ENCODE assay signal across 9 mouse cellular contexts in genomic region chr9:106112770-106113423, GRCm38 (mm10). TPM values are rescaled to one million over a fixed set of nuclear protein-coding genes. Genes with fewer than 3 reads are reported as not detected.
DNase-seq lines count a peak whose midpoint lies in the region; ATAC-seq lines count a peak whose summit lies in the region.
"Had no signal": no experiment of that assay in that cellular context is flagged by ENCODE, and none has a peak within 500 bp of the region (broad histone marks: within the 10 kb centered on the region; RNA-seq: fewer than 3 reads in every experiment).

No protein-coding gene starts in this region.

- H3K4me2 ChIP-seq in kidney, embryonic 16.5 days (replicated peaks; ENCODE audit: low read depth, low read length): no peak overlapping the region
- H3K4me2 ChIP-seq in liver, embryonic 11.5 days: no peak overlapping the region
- H3K4me2 ChIP-seq: embryonic facial prominence, embryonic 15.5 days had no signal

- H3K9ac ChIP-seq in kidney, embryonic 16.5 days (replicated peaks; ENCODE audit: low read length): no peak overlapping the region
- H3K9ac ChIP-seq in liver, embryonic 11.5 days (ENCODE audit: low read depth, low read length): no peak overlapping the region
- H3K9ac ChIP-seq: embryonic facial prominence, embryonic 15.5 days had no signal

- H3K36me3 ChIP-seq in kidney, embryonic 16.5 days (ENCODE audit: insufficient read depth, low read length): no peaks in the 10 kb centered on the region
- no peaks in the 10 kb centered on the region for H3K36me3 ChIP-seq in liver, embryonic 11.5 days (ENCODE audit: control insufficient read depth, insufficient read depth, low read length)
- H3K36me3 ChIP-seq: embryonic facial prominence, embryonic 15.5 days had no signal

- H3K9me3 ChIP-seq in kidney, embryonic 16.5 days (ENCODE audit: low read length): no peaks in the 10 kb centered on the region
- no peaks in the 10 kb centered on the region for H3K9me3 ChIP-seq in liver, embryonic 11.5 days (ENCODE audit: control insufficient read depth, low read length)
- H3K9me3 ChIP-seq: embryonic facial prominence, embryonic 15.5 days had no signal

- intact Hi-C loops in gastrocnemius, postnatal 14 days (cut with DNase I; ENCODE audit: low total_unique reads): no loop called here

- H3K4me3 ChIP-seq in kidney, embryonic 16.5 days (ENCODE audit: low read length): no peak overlapping the region
- no peak overlapping the region for H3K4me3 ChIP-seq in liver, embryonic 11.5 days (ENCODE audit: low read depth, low read length)
- H3K4me3 ChIP-seq: embryonic facial prominence, embryonic 15.5 days had no signal

- WGBS in kidney, embryonic 16.5 days: 29% methylated on average over 10 of the region's 10 CpGs
- WGBS in liver, embryonic 11.5 days: 35% methylated on average over 10 of the region's 10 CpGs

- no peaks in the 10 kb centered on the region for H3K27me3 ChIP-seq in kidney, embryonic 16.5 days (ENCODE audit: insufficient read depth, low read length)
- H3K27me3 ChIP-seq in liver, embryonic 11.5 days (replicated peaks; ENCODE audit: control insufficient read depth, insufficient read depth, low read length): 0 out of 2 replicates have a peak, but pooled peaks cover 5% of the 10 kb centered on the region
- H3K27me3 ChIP-seq: embryonic facial prominence, embryonic 15.5 days had no signal

- peak; percentile 63 for ATAC-seq in kidney, embryonic 16.5 days (ENCODE audit: low FRiP score, low TSS enrichment)
- ATAC-seq in liver, embryonic 11.5 days (replicated peaks; ENCODE audit: low FRiP score): no peak

- no peak overlapping the region for H3K27ac ChIP-seq in kidney, embryonic 16.5 days (ENCODE audit: low read length)
- H3K27ac ChIP-seq in liver, embryonic 11.5 days (ENCODE audit: low read depth, low read length): no peak overlapping the region
- H3K27ac ChIP-seq: embryonic facial prominence, embryonic 15.5 days had no signal

- H3K4me1 ChIP-seq in kidney, embryonic 16.5 days (ENCODE audit: insufficient read depth, low read length): no peaks in the 10 kb centered on the region
- H3K4me1 ChIP-seq in liver, embryonic 11.5 days (replicated peaks; ENCODE audit: control insufficient read depth, insufficient read depth, low read length): no peaks in the 10 kb centered on the region
- H3K4me1 ChIP-seq: embryonic facial prominence, embryonic 15.5 days had no signal

- peak; percentile 15 for DNase-seq in 3134 (ENCODE audit: extremely low read depth, insufficient read length, low spot score)
- peak; percentile 54 for DNase-seq in T-cell, adult 2 months (ENCODE audit: low spot score)
- DNase-seq in cerebellum, postnatal 36 days: peak; percentile 78 to 81
- peak; percentile 65 for DNase-seq in gastrocnemius, postnatal 14 days
- DNase-seq in liver, embryonic 11.5 days (ENCODE audit: low spot score): peak; percentile 49
- peak; percentile 16 for DNase-seq in ovary, adult 18-20 months (ENCODE audit: low spot score)
- peak; percentile 42 for DNase-seq in testis, postnatal 14 days (ENCODE audit: low spot score)

RNA-seq across cellular contexts. Expression of gene Col6a4, which starts 16.3 kb away (rescaled TPM):
- under 1 TPM; 0.07 to 0.08 TPM for total RNA-seq in gastrocnemius, postnatal 14 days (2021)
- 0.48 and 0.75 TPM in 2 replicates for polyA plus RNA-seq in kidney, embryonic 16.5 days (2015; fragmentation: Nextera tagmentation; extraction: Ambion mirVana)
- not detected in 2 replicates for polyA plus RNA-seq in liver, embryonic 11.5 days (2014; fragmentation: Nextera tagmentation; extraction: Ambion mirVana)

RNA-seq across cellular contexts. Expression of gene Glyctk, which starts 45.0 kb away (rescaled TPM):
- total RNA-seq in gastrocnemius, postnatal 14 days (2021): 1 to 10 TPM; 1.3 to 1.6 TPM
- polyA plus RNA-seq in kidney, embryonic 16.5 days (2015; fragmentation: Nextera tagmentation; extraction: Ambion mirVana): 14.7 and 17.1 TPM in 2 replicates
- 12.4 and 15.7 TPM in 2 replicates for polyA plus RNA-seq in liver, embryonic 11.5 days (2014; fragmentation: Nextera tagmentation; extraction: Ambion mirVana)

RNA-seq across cellular contexts. Expression of gene Wdr82, which starts 57.8 kb away (rescaled TPM):
- total RNA-seq in gastrocnemius, postnatal 14 days (2021): 10 to 100 TPM; 23.4 to 27.4 TPM
- polyA plus RNA-seq in kidney, embryonic 16.5 days (2015; fragmentation: Nextera tagmentation; extraction: Ambion mirVana): 20.7 and 20.8 TPM in 2 replicates
- 18.8 TPM in 2 replicates for polyA plus RNA-seq in liver, embryonic 11.5 days (2014; fragmentation: Nextera tagmentation; extraction: Ambion mirVana)

Comparison
In these comparisons a context has a peak if more than half of its experiments do, and no peak if none do; other contexts are left out.
1. DNase-seq: peak in every context shown above with its lines; median percentile 80 in cerebellum, postnatal 36 days; 65 in gastrocnemius, postnatal 14 days; 54 in T-cell, adult 2 months; 49 in liver, embryonic 11.5 days; 42 in testis, postnatal 14 days; 16 in ovary, adult 18-20 months; 15 in 3134.